Mouse (Mus musculus) left cerebral cortex, postnatal 10 days (tissue): Measurements from ENCODE around the gene Slc7a1. TPM values are rescaled to one million over a fixed set of nuclear protein-coding genes. Genes with fewer than 3 reads are reported as not detected.

Experiments
- DNase-seq, 2 experiments: peaks; one replicate each; pipeline ENCODE4 v3.0.0; 2021 to 2022; ENCODE audit warnings: low spot score in 2 of 2, mixed read lengths in 1 of 2; ENCODE audit errors: extremely low spot score in 1 of 2
- intact Hi-C: fragments of 180-260 bp; cut with DNase I; formaldehyde crosslinking; loops from one replicate; pipeline ENCODE4 v1.15.1; 2025
- total RNA-seq, 2 experiments: library from RNA; stranded (reverse); gene quantifications; 2 replicates each; pipeline ENCODE4 v1.2.3; 2021

Gene Slc7a1
- total RNA-seq, 2 experiments from 2014 or later = 70.9 to 74.5 TPM

DNA sequence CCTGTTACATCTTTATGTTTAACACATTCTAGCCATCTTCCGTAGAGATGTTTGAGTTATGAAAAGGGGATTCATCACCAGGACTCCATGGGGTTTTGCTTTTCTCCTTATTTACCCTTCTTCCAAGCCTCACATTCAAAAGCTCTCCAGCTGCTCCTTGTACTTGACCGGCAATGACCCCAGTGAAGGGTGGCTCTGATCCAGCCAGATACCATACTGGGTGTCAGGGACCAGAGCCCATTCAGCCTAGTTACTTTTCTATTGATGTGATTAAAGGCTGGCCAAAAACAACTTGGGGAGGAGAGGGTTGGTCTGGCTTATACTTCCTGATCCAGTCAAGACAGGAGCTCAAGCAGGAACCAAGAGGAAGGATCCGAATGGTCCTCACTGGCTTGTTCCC is 116.1 kb downstream of the Slc7a1 start:
- intact Hi-C loops = no loop called here
- peak in 1 of 2 experiments; percentile 56 for DNase-seq

DNA sequence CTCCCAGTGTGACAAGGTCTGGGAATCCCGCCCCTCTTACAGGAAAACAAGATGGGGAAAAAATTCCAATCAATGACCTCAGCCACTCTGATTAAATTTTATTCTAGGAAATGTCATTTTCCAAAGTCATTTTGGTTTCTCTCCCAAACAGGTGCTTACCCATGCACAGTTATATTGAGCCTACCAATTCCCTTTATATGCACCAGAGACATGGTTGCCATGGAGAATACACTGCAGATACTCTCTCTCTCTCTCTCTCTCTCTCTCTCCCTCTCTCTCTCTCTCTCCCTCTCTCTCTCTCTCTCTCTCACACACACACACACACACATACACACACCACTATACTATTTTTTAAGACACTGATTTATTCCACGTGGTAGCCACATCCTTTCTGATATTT is 116.5 kb downstream of the Slc7a1 start:
- intact Hi-C loops = no loop called here

DNA sequence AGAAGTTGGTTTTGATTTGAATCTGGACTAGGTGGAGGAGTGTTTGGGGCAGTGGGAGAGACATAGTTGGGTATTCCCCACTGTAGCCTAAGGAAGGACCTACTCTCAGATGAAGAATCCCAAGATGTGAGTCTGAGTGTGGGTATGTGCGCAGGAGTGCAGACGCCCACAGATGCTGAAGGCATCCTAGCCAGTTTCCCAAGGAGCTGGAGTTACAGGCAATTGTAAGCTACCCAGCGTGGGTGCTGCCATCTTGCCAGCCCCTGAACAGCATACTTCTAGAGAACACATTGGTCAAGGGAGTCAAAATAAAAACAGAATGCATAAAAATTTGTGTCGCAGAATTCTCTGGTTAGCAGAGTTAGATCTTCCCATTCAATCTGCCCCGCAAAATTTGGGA is 117.1 kb downstream of the Slc7a1 start:
- intact Hi-C loops = no loop called here
- no peak for DNase-seq

More for the DNA sequence above, 116.5 kb downstream of the Slc7a1 start:
- DNase-seq = no peak

DNA sequence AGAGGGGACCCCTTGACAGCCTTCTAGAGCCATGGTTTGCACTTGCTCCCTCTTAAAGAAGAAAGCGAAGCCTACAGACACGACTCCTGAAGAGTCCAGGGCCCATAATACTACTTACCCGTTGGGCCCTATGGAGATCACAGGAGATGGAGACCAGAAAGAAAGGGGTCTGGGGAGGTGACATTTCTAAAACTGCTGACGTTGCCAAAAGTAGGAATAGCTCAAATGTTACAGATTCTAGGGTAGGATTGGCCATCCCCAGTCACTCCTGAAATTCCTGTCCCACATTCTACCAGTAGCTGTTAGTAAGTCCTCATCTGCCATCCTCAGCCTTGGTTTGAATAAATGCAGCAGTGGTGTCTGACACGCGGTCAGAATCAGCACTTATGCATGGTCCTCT is 117.6 kb downstream of the Slc7a1 start:
- no peak for DNase-seq
- intact Hi-C loops = no loop called here

DNA sequence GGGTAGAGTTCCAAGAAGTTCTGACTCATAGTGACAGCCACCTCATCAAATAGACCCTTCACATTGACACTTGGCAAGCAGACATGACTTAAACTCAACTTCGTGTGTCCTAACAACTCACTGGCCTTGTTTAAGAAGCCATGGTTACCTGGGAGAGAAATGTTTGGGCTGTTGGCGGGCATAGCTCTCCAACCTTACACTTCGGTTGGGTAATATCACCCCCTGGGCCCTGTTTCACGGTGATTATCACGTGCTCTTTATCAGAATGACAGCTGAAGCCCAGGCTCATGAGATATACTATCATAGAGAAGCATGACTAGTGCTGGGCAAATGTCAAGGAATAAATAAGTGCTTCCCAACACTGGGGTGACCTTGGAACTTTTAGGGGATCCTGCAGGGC is 119.4 kb downstream of the Slc7a1 start:
- intact Hi-C loops = no loop called here
- DNase-seq = no peak

DNA sequence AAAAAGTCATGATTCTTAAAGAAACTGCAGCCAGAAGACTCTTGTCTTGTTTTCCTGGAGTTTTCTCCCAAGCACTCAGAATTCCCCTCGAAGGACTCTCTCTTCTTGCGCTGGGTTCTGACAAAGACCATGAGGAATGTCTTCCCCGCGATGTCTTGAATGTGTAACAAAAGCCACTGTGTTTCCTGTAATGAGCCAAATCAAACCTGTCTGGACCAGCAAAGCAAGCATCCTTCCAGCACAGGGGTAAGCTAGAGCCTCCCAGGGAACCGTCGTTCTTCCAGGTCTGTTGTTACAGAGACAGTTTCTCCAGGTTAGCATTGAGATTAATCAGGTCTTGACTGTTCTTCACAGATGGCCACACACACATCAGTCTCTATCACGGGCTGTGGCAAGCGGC is 121.5 kb downstream of the Slc7a1 start:
- DNase-seq = no peak
- intact Hi-C loops = no loop called here

Other genes with a start within 250 kb of the Slc7a1 start
- gene Ubl3, start 152.9 kb upstream of the Slc7a1 start, total RNA-seq = 100 to 1,000 TPM; 133 to 144 TPM